Mouse (Mus musculus) heart, embryonic 16.5 days (tissue): ENCODE measurements around the gene Col25a1. TPM values are rescaled to one million over a fixed set of nuclear protein-coding genes. Genes with fewer than 3 reads are reported as not detected.
A peak's percentile ranks its signal among the peaks of the same experiment; 100 is the strongest.

Source experiments
- ATAC-seq: fragments of 200-750 bp; cut with Nextera tagmentation; replicated peaks from 2 replicates; pipeline ENCODE4 v1.8.0; 2017; ENCODE audit warnings: moderate number of reproducible peaks; ENCODE audit not compliant: insufficient read depth, low FRiP score; ENCODE audit errors: extremely low read depth
- H3K27ac ChIP-seq: fragments of 300-500 bp; sonication (generic); 2 replicates; pipeline ENCODE4 v1.5.1; 2014; ENCODE audit warnings: mild to moderate bottlenecking, low read length, control low read depth, moderate library complexity
- H3K27me3 ChIP-seq: fragments of 300-500 bp; sonication (generic); 2 replicates; pipeline ENCODE4 v1.6.1; 2014; ENCODE audit warnings: low read length, mixed read lengths; ENCODE audit not compliant: control insufficient read depth, insufficient read depth
- H3K36me3 ChIP-seq: fragments of 300-500 bp; sonication (generic); 2 replicates; pipeline ENCODE4 v1.6.1; 2014; ENCODE audit not compliant: control insufficient read depth, insufficient read depth
- H3K4me1 ChIP-seq: fragments of 300-500 bp; sonication (generic); 2 replicates; pipeline ENCODE4 v1.6.1; 2014; ENCODE audit warnings: low read length, mixed read lengths; ENCODE audit not compliant: control insufficient read depth, insufficient read depth
- H3K4me2 ChIP-seq: fragments of 300-500 bp; sonication (generic); 2 replicates; pipeline ENCODE4 v1.6.1; 2014; ENCODE audit warnings: low read depth, mild to moderate bottlenecking, control low read depth, low read length
- H3K4me3 ChIP-seq: fragments of 300-500 bp; sonication (generic); 2 replicates; pipeline ENCODE4 v1.5.1; 2014; ENCODE audit warnings: mild to moderate bottlenecking, control low read depth, low read length
- H3K9ac ChIP-seq: fragments of 300-500 bp; sonication (generic); 2 replicates; pipeline ENCODE4 v1.6.1; 2014; ENCODE audit warnings: low read length, control low read depth
- H3K9me3 ChIP-seq: fragments of 300-500 bp; sonication (generic); replicated peaks from 2 replicates; pipeline ENCODE4 v1.6.1; 2016; ENCODE audit warnings: low read length; ENCODE audit not compliant: control insufficient read depth
- WGBS: fragments of 180-500 bp; shearing (Covaris S2); extraction: QIAGEN DNeasy Blood & Tissue Kit; methylation state at CpG from one replicate; pipeline ENCODE4 v1.1.7; 2014; 5-methylcytosine and 5-hydroxymethylcytosine counted together
- polyA plus RNA-seq: library from polyadenylated mRNA; unstranded; fragments of >200 nt; fragmentation: Nextera tagmentation; extraction: Ambion mirVana; gene quantifications from 2 replicates; pipeline ENCODE4 v1.2.1, GENCODE M21; 2015

The Col25a1 gene
- polyA plus RNA-seq, 1 experiment from 2014 or later, result 1.2 TPM

- Histone ChIP-seq H3K9ac (peak overlapping the region; percentile 72), H3K4me3 (peak overlapping the region; percentile 75), H3K27me3 (peaks cover 5% of the 10 kb centered on the region), H3K4me2 (peak overlapping the region; percentile 100), H3K36me3 (no peaks in the 10 kb centered on the region), H3K4me1 (peaks cover 4% of the 10 kb centered on the region; the same call in 1 of the 2 replicates), H3K9me3 (no peaks in the 10 kb centered on the region), H3K27ac (no peak overlapping the region)
- WGBS, result under 1% methylated on average over 40 of the region's 40 CpGs
- peak; percentile 15; the same call in 1 of the 2 replicates for ATAC-seq
Measured at GRCm38 (mm10) chr3:130180964-130181590, 49.8 kb downstream of the Col25a1 start.

GRCm38 (mm10) chr3:130181591-130181980, 50.3 kb downstream of the Col25a1 start:
- H3K27ac ChIP-seq, result no peak overlapping the region
- 16% methylated on average over 8 of the region's 8 CpGs for WGBS
- no peak for ATAC-seq

GRCm38 (mm10) chr3:130182450-130182849, 51.1 kb downstream of the Col25a1 start:
- no peak for ATAC-seq
- H3K4me3 ChIP-seq, result no peak overlapping the region

More at GRCm38 (mm10) chr3:130181591-130181980, 50.3 kb downstream of the Col25a1 start:
- Histone ChIP-seq H3K4me1 (peaks cover 4% of the 10 kb centered on the region; the same call in 1 of the 2 replicates), H3K9me3 (no peaks in the 10 kb centered on the region), H3K4me3 (peak overlapping the region; percentile 75), H3K27me3 (peaks cover 5% of the 10 kb centered on the region), H3K36me3 (no peaks in the 10 kb centered on the region), H3K4me2 (peak overlapping the region; percentile 100), H3K9ac (peak overlapping the region; percentile 72)

GRCm38 (mm10) chr3:130185111-130185510, 53.8 kb downstream of the Col25a1 start:
- Histone ChIP-seq H3K4me2 (no peak overlapping the region), H3K27ac (no peak overlapping the region), H3K36me3 (no peaks in the 10 kb centered on the region), H3K27me3 (peaks cover 5% of the 10 kb centered on the region), H3K4me3 (no peak overlapping the region), H3K9me3 (no peaks in the 10 kb centered on the region), H3K4me1 (peaks cover 4% of the 10 kb centered on the region; the same call in 1 of the 2 replicates), H3K9ac (no peak overlapping the region)
- no peak for ATAC-seq
- 57% methylated on average over 3 of the region's 3 CpGs for WGBS

More at GRCm38 (mm10) chr3:130182450-130182849, 51.1 kb downstream of the Col25a1 start:
- no peaks in the 10 kb centered on the region for H3K36me3 ChIP-seq
- 62% methylated on average over 4 of the region's 4 CpGs for WGBS
- peaks cover 4% of the 10 kb centered on the region; the same call in 1 of the 2 replicates for H3K4me1 ChIP-seq
- H3K27ac ChIP-seq, result no peak overlapping the region
- no peak overlapping the region for H3K4me2 ChIP-seq
- peaks cover 5% of the 10 kb centered on the region for H3K27me3 ChIP-seq
- no peaks in the 10 kb centered on the region for H3K9me3 ChIP-seq
- H3K9ac ChIP-seq, result no peak overlapping the region

- Histone ChIP-seq H3K4me2 (no peak overlapping the region), H3K36me3 (no peaks in the 10 kb centered on the region), H3K4me1 (no peaks in the 10 kb centered on the region), H3K9ac (no peak overlapping the region), H3K9me3 (no peaks in the 10 kb centered on the region), H3K27ac (no peak overlapping the region), H3K27me3 (no peaks in the 10 kb centered on the region), H3K4me3 (no peak overlapping the region)
- WGBS, result 62% methylated on average over 5 of the region's 5 CpGs
- no peak for ATAC-seq
Measured at GRCm38 (mm10) chr3:130187588-130187987, 56.3 kb downstream of the Col25a1 start.

GRCm38 (mm10) chr3:130193450-130193849, 62.1 kb downstream of the Col25a1 start:
- no peak for ATAC-seq

GRCm38 (mm10) chr3:130214631-130215030, 83.3 kb downstream of the Col25a1 start:
- no peak overlapping the region for H3K27ac ChIP-seq
- no peak for ATAC-seq
- no peak overlapping the region for H3K9ac ChIP-seq
- no peak overlapping the region for H3K4me2 ChIP-seq
- no peaks in the 10 kb centered on the region for H3K36me3 ChIP-seq
- H3K4me3 ChIP-seq, result no peak overlapping the region
- H3K4me1 ChIP-seq, result peaks cover 8% of the 10 kb centered on the region; the same call in 1 of the 2 replicates
- peaks cover 3% of the 10 kb centered on the region; the same call in 1 of the 2 replicates for H3K9me3 ChIP-seq
- H3K27me3 ChIP-seq, result no peaks in the 10 kb centered on the region
- WGBS, result 83% methylated on average over 11 of the region's 11 CpGs

More at GRCm38 (mm10) chr3:130193450-130193849, 62.1 kb downstream of the Col25a1 start:
- no peaks in the 10 kb centered on the region for H3K27me3 ChIP-seq
- no peak overlapping the region for H3K27ac ChIP-seq
- H3K9ac ChIP-seq, result no peak overlapping the region
- H3K9me3 ChIP-seq, result no peaks in the 10 kb centered on the region
- no peak overlapping the region for H3K4me3 ChIP-seq
- no peak overlapping the region for H3K4me2 ChIP-seq
- H3K4me1 ChIP-seq, result no peaks in the 10 kb centered on the region
- no peaks in the 10 kb centered on the region for H3K36me3 ChIP-seq
- WGBS, result 77% methylated on average over 8 of the region's 8 CpGs

GRCm38 (mm10) chr3:130216141-130216540, 84.8 kb downstream of the Col25a1 start:
- ATAC-seq, result no peak
- no peaks in the 10 kb centered on the region for H3K36me3 ChIP-seq
- no peak overlapping the region for H3K27ac ChIP-seq

GRCm38 (mm10) chr3:130216646-130217045, 85.3 kb downstream of the Col25a1 start:
- no peaks in the 10 kb centered on the region for H3K36me3 ChIP-seq
- no peak overlapping the region for H3K9ac ChIP-seq
- H3K4me3 ChIP-seq, result no peak overlapping the region
- no peak overlapping the region for H3K27ac ChIP-seq
- H3K27me3 ChIP-seq, result no peaks in the 10 kb centered on the region
- peaks cover 8% of the 10 kb centered on the region; the same call in 1 of the 2 replicates for H3K4me1 ChIP-seq
- ATAC-seq, result no peak
- 90% methylated on average over 3 of the region's 3 CpGs for WGBS
- no peak overlapping the region for H3K4me2 ChIP-seq
- H3K9me3 ChIP-seq, result peaks cover 7% of the 10 kb centered on the region

More at GRCm38 (mm10) chr3:130216141-130216540, 84.8 kb downstream of the Col25a1 start:
- H3K4me1 ChIP-seq, result peaks cover 8% of the 10 kb centered on the region; the same call in 1 of the 2 replicates
- peaks cover 7% of the 10 kb centered on the region for H3K9me3 ChIP-seq
- H3K27me3 ChIP-seq, result no peaks in the 10 kb centered on the region
- no peak overlapping the region for H3K9ac ChIP-seq
- no peak overlapping the region for H3K4me2 ChIP-seq
- H3K4me3 ChIP-seq, result no peak overlapping the region
